Mouse (Mus musculus) ES-E14 (cell line): ENCODE results near the gene Tex12. TPM values are rescaled to one million over a fixed set of nuclear protein-coding genes. Genes with fewer than 3 reads are reported as not detected.
A peak's percentile ranks its signal among the peaks of the same experiment; 100 is the strongest.

Source experiments
- DNase-seq: peaks from one replicate; pipeline ENCODE4 v3.0.0-alpha.2; 2013; ENCODE audit warnings: low read depth, low spot score
- H3K27ac ChIP-seq: 2 replicates; pipeline ENCODE4 v1.5.1; 2012; ENCODE audit warnings: low read depth, mild to moderate bottlenecking, low read length, moderate library complexity, mixed read lengths; ENCODE audit not compliant: poor library complexity, insufficient read depth, severe bottlenecking
- H3K36me3 ChIP-seq: 2 replicates; pipeline ENCODE4 v1.6.1; 2012; ENCODE audit warnings: mild to moderate bottlenecking, low read length, moderate library complexity, mixed read lengths; ENCODE audit not compliant: control insufficient read depth, poor library complexity, insufficient read depth, severe bottlenecking
- H3K4me1 ChIP-seq, 2 experiments: fragments of 150-350 bp in 1 of 2; sonication (generic) in 1 of 2; 2 replicates each; pipeline ENCODE4 v1.6.1; 2012; ENCODE audit warnings: low read length in 2 of 2, mild to moderate bottlenecking in 1 of 2, mixed read lengths in 1 of 2; ENCODE audit not compliant: control insufficient read depth in 2 of 2, insufficient read depth in 2 of 2, poor library complexity in 1 of 2
- H3K4me3 ChIP-seq, 2 experiments: fragments of 150-350 bp in 1 of 2; sonication (generic) in 1 of 2; 2 replicates each; pipeline ENCODE4 v1.5.1; 2012; ENCODE audit warnings: low read length in 2 of 2, low read depth in 1 of 2, mild to moderate bottlenecking in 1 of 2, mixed read lengths in 1 of 2; ENCODE audit not compliant: insufficient read depth in 1 of 2, poor library complexity in 1 of 2, severe bottlenecking in 1 of 2
- H3K9ac ChIP-seq: 2 replicates; pipeline ENCODE4 v1.6.1; 2012; ENCODE audit warnings: low read depth, mild to moderate bottlenecking, low read length, mixed read lengths; ENCODE audit not compliant: poor library complexity, insufficient read depth, severe bottlenecking
- H3K9me3 ChIP-seq: fragments of 150-350 bp; sonication (generic); 2 replicates; pipeline ENCODE4 v1.6.1; 2012; ENCODE audit warnings: low read depth, mild to moderate bottlenecking, low read length; ENCODE audit not compliant: control insufficient read depth, insufficient read depth
- CHD2 ChIP-seq: IDR thresholded peaks from 2 replicates; pipeline ENCODE4 v1.6.1; 2014; ENCODE audit warnings: mild to moderate bottlenecking, low read depth, low read length, inconsistent platforms
- HCFC1 ChIP-seq: IDR thresholded peaks from 2 replicates; pipeline ENCODE4 v1.6.1; 2012; ENCODE audit warnings: low read length, inconsistent platforms, borderline replicate concordance; ENCODE audit not compliant: insufficient read depth
- MAFK ChIP-seq: IDR thresholded peaks from 2 replicates; pipeline ENCODE4 v1.6.1; 2014; ENCODE audit warnings: mild to moderate bottlenecking, low read depth, low read length, inconsistent platforms; ENCODE audit not compliant: insufficient read depth
- ZC3H11A ChIP-seq: IDR thresholded peaks from 2 replicates; pipeline ENCODE4 v1.6.1; 2012; ENCODE audit warnings: low read depth, mild to moderate bottlenecking, inconsistent platforms, low read length, borderline replicate concordance
- ZNF384 ChIP-seq: IDR thresholded peaks from 2 replicates; pipeline ENCODE4 v1.6.1; 2012; ENCODE audit warnings: low read depth, low read length, inconsistent platforms
- in situ Hi-C, 2 experiments: fragments of 600-800 bp; cut with MboI; formaldehyde crosslinking; loops; one replicate each; pipeline ENCODE4 v1.15.1; 2025; ENCODE audit warnings: low sequenced_read_pairs in 2 of 2, inconsistent platforms in 1 of 2; ENCODE audit not compliant: unreplicated experiment in 2 of 2
- total RNA-seq: library from RNA; depleted of rRNA; stranded (reverse); fragments of 300-350 nt; gene quantifications from 2 replicates; pipeline ENCODE4 v1.2.3, GENCODE M21; 2012

The Tex12 gene
- total RNA-seq, 1 experiment = 0.94 TPM

DNA sequence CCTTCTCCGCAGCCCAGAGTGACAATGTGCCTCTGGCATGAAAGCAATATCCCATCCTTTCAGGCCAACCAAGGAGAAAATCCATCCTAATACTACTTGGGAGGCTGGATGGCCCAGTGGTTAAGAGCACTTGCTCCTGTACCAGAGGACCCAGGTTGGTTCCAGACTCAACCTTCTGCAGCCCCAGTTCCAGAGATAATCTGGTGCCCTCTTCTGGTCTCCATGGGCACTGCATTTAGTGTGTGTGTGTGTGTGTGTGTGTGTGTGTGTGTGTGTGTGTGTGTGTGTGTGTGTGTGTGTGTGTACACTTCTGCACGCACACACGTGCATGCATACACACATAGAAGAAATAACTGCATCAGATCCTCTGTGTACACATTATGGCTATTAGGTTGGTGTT lies 32.4 kb upstream of the Tex12 start:
- H3K4me3 ChIP-seq = no peak overlapping the region
- in situ Hi-C loops = no loop called here
- no peaks in the 10 kb centered on the region for H3K4me1 ChIP-seq
- H3K27ac ChIP-seq = no peak overlapping the region
- TF ChIP-seq ZC3H11A = peak; percentile 56; the same call in 1 of the 2 replicates
- no peak for TF ChIP-seq HCFC1
- H3K9ac ChIP-seq = no peak overlapping the region
- H3K9me3 ChIP-seq = no peaks in the 10 kb centered on the region
- peak; percentile 53 for DNase-seq
- peaks cover 20% of the 10 kb centered on the region for H3K36me3 ChIP-seq

DNA sequence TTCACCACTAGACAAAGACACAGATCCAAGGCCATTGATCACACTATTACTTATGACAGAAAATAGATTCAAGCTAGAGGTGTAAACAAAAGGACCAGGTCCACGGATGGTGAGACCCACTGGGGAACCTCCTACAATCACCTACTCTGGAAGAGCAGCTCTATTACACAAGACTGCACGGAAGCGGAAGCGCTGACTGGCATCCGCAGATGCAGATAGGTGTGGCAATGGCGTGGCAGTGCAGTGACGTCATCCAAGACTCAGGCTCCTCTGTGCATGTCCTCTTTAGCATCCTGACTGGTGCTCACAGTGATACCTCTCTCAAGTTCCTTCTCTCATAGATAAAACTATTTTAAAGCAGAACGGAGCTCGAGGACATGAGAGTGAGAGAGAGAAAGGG lies 31.8 kb upstream of the Tex12 start:
- TF ChIP-seq CHD2 (no peak), ZC3H11A (no peak), ZNF384 (no peak), MAFK (no peak), HCFC1 (no peak)
- in situ Hi-C loops = no loop called here
- H3K4me1 ChIP-seq = no peaks in the 10 kb centered on the region
- no peak overlapping the region for H3K27ac ChIP-seq
- no peak overlapping the region for H3K9ac ChIP-seq
- peaks cover 15% of the 10 kb centered on the region for H3K36me3 ChIP-seq
- H3K9me3 ChIP-seq = no peaks in the 10 kb centered on the region
- H3K4me3 ChIP-seq = no peak overlapping the region
- no peak for DNase-seq

DNA sequence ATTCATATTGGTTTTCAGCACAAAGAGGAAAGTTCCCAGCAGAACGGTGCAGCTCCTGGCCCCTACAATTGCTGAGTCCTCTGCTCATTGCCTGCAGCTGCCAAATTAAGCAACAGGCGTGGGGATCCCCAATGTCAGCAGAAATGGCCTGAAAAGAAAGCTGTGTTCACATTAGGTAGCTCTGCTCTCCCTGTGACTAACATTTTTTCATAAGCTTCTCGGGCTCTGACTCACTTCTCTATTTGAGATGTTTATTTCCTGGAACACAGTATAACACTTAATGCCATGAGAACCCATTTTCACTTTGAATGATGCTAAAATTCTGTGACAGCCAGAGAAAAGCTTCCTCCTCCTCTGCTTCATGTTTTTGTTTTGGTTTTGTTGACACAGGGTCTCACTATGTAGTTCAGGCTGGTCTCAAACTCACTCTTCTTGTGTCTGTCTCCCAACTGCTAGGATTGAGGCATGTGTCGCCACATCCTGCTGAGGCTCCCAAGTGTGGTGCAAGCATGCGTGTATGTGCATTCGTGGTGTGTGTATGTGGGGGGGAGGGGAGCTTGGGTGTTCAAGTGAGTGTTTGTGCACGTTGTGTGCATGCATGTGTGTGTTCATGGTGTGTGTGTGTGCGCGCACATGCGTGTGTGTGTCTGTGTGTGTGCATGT lies 29.9 kb upstream of the Tex12 start:
- TF ChIP-seq CHD2 (no peak), ZC3H11A (no peak)
- in situ Hi-C loops = no loop called here
- Histone ChIP-seq H3K9ac (no peak overlapping the region), H3K36me3 (peaks cover 4% of the 10 kb centered on the region; the same call in 1 of the 2 replicates), H3K27ac (no peak overlapping the region), H3K9me3 (no peaks in the 10 kb centered on the region), H3K4me3 (no peak overlapping the region), H3K4me1 (no peaks in the 10 kb centered on the region)
- no peak for DNase-seq

GRCm38 (mm10) chr9:50586955-50587354 lies 25.8 kb upstream of the Tex12 start:
- Histone ChIP-seq H3K4me1 (no peaks in the 10 kb centered on the region), H3K9ac (no peak overlapping the region), H3K9me3 (no peaks in the 10 kb centered on the region), H3K27ac (no peak overlapping the region), H3K4me3 (no peak overlapping the region), H3K36me3 (no peaks in the 10 kb centered on the region)
- in situ Hi-C loops = no loop called here
- TF ChIP-seq HCFC1 (no peak), ZC3H11A (no peak), ZNF384 (no peak), CHD2 (no peak), MAFK (no peak)
- DNase-seq = no peak
